Mouse (Mus musculus): ENCODE data around the gene Col6a4.

DNA sequence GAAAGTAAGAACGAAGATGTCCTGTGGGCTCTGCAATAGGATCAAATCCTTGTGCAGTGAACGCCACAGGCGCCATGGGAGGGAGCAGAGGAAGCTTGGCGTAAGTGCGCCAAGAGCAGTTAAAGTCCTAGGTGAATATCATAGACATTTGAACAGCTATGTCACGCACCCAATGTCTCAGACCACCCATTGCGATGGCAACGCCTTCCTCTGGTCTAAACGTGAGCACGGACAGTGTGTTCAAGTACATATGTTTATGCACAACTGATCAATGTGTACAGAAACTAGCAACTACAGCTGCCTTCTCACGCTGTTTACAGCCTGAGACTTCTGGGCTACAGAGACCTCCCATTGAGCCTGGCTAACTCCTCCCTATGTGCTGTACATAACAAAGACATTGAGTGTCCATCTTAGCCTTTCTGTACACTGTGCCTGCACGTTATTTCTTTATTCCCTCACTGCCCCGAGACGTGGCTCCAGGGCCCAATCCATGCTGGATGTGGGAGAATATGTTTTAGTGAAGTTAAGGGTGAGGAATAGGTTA lies 125.2 kb downstream of the Col6a4 start:
- TF ChIP-seq CTCF (IDR thresholded peaks at IDR 0.05; ENCODE audit: low read depth) (no peak), EP300 (IDR thresholded peaks at IDR 0.05; ENCODE audit: low read depth) (no peak)

All from heart, postnatal 0 days (tissue).